In the genomic region with DNA sequence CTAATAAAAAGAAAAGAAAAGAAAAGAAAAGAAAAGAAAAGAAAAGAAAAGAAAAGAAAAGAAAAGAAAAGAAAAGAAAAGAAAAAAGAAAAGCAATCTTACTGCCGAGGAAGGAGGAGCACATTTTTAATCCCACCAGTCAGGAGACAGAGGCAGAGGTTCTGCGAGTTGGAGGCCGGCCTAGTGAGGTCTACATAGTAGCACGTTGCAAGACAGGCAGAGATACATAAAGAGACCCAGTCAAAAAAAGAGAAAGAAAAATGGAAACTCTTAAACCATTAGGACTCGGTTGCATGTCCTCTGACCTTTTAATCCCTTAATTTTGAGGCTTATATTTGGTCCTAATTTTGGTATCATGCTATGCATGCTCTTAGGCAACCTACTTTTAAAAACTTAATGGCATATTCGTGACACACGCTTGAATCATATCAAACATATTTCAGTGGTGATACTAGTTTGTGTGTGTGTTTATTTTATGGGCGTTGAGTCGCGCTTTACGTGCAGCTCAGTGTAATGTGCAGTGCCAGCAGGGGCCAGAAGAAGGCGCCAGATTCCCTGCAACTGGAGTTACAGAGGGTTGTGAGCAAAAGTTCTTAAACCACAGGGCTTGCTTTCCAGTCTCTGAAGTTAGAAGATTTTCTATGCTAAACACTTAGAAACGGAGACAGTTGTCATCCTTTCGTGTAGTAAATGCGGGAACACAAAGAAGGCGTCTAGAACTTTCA, we compare ENCODE assay signal across 8 mouse cellular contexts. TPM values are rescaled to one million over a fixed set of nuclear protein-coding genes. Genes with fewer than 3 reads are reported as not detected.
DNase-seq lines count a peak whose midpoint lies in the region; ATAC-seq and TF ChIP-seq lines count a peak whose summit lies in the region.

No protein-coding gene starts in this region.

- no peaks in the 10 kb centered on the region for H3K9me3 ChIP-seq in forebrain, embryonic 14.5 days (replicated peaks; ENCODE audit: control insufficient read depth, low read length)
- H3K9me3 ChIP-seq in neural tube, embryonic 15.5 days (replicated peaks) = no peaks in the 10 kb centered on the region

- peak; percentile 42; the same call in 1 of the 2 replicates for ATAC-seq in forebrain, embryonic 14.5 days
- peak; percentile 37; the same call in 1 of the 2 replicates for ATAC-seq in neural tube, embryonic 15.5 days (ENCODE audit: low FRiP score)

- no peaks in the 10 kb centered on the region for H3K4me1 ChIP-seq in forebrain, embryonic 14.5 days (ENCODE audit: control insufficient read depth, insufficient read depth, low read length)
- H3K4me1 ChIP-seq in lung, adult 2 months (ENCODE audit: control insufficient read depth, insufficient read depth, low read length) = no peaks in the 10 kb centered on the region
- H3K4me1 ChIP-seq in neural tube, embryonic 15.5 days = peaks cover 10% of the 10 kb centered on the region; the same call in 1 of the 2 replicates

- H3K4me2 ChIP-seq in forebrain, embryonic 14.5 days (ENCODE audit: low read length) = peak overlapping the region; percentile 75
- H3K4me2 ChIP-seq in neural tube, embryonic 15.5 days = peak overlapping the region; percentile 81

- H3K9ac ChIP-seq in forebrain, embryonic 14.5 days (ENCODE audit: low read length) = no peak overlapping the region
- no peak overlapping the region for H3K9ac ChIP-seq in neural tube, embryonic 15.5 days (replicated peaks)

- 9% methylated on average over 16 of the region's 16 CpGs for WGBS in forebrain, embryonic 14.5 days
- 10% methylated on average over 16 of the region's 16 CpGs for WGBS in lung, adult 2 months
- WGBS in neural tube, embryonic 15.5 days = 13% methylated on average over 16 of the region's 16 CpGs

- DNase-seq in ES-CJ7 (ENCODE audit: low read depth, low spot score) = peak; percentile 82
- peak; percentile 65 for DNase-seq in cerebellum, adult 11-12 months
- peak; percentile 67 for DNase-seq in forebrain, embryonic 14.5 days (ENCODE audit: low spot score)
- peak; percentile 78 to 88 for DNase-seq in heart, postnatal 14 days
- DNase-seq in kidney, postnatal 4 days = peak; percentile 92 to 94
- peak; percentile 83 for DNase-seq in lung, adult 2 months
- DNase-seq in thymus, postnatal 0 days (ENCODE audit: low spot score) = peak; percentile 89

- peak overlapping the region; percentile 57 for H3K4me3 ChIP-seq in forebrain, embryonic 14.5 days (ENCODE audit: low read depth, low read length)
- H3K4me3 ChIP-seq in lung, adult 2 months (replicated peaks; ENCODE audit: extremely low read depth, low read depth, low read length) = peak overlapping the region; percentile 48
- H3K4me3 ChIP-seq in neural tube, embryonic 15.5 days (replicated peaks) = peak overlapping the region; percentile 69

- H3K36me3 ChIP-seq in forebrain, embryonic 14.5 days (ENCODE audit: control insufficient read depth, insufficient read depth, low read length) = peaks cover 7% of the 10 kb centered on the region; the same call in 1 of the 2 replicates
- H3K36me3 ChIP-seq in neural tube, embryonic 15.5 days = peaks cover under 1% of the 10 kb centered on the region

- no peak overlapping the region for H3K27ac ChIP-seq in forebrain, embryonic 14.5 days (ENCODE audit: low read depth, low read length)
- H3K27ac ChIP-seq in neural tube, embryonic 15.5 days (replicated peaks) = no peak overlapping the region

- no peaks in the 10 kb centered on the region for H3K27me3 ChIP-seq in forebrain, embryonic 14.5 days (replicated peaks; ENCODE audit: control insufficient read depth, insufficient read depth, low read length)
- H3K27me3 ChIP-seq in neural tube, embryonic 15.5 days (replicated peaks) = peaks cover 5% of the 10 kb centered on the region

- no peak for TF ChIP-seq POLR2A in lung, adult 2 months (IDR thresholded peaks at IDR 0.05; ENCODE audit: borderline replicate concordance, extremely low read depth, low read depth, low read length)

- intact Hi-C loops in heart, postnatal 14 days (cut with DNase I) = loop anchor here (5.0 kb wide), 2 partner anchors 94 to 144 kb away; a partner anchor contains a TSS

- peak; percentile 87 for TF ChIP-seq CTCF in lung, adult 2 months (IDR thresholded peaks at IDR 0.05; ENCODE audit: insufficient read depth, low read length)

RNA-seq across cellular contexts. Expression of a gene that starts 18.9 kb away (rescaled TPM):
- 77.5 and 81.8 TPM in 2 replicates for polyA plus RNA-seq in forebrain, embryonic 14.5 days (2014; fragmentation: Nextera tagmentation; extraction: Ambion mirVana)
- 10 to 100 TPM; 17.5 to 21.4 TPM for total RNA-seq in heart, postnatal 14 days (2021)
- polyA plus RNA-seq in lung, adult 2 months (2012; rRNA removed) = 20.1 and 21.6 TPM in 2 replicates
- polyA plus RNA-seq in neural tube, embryonic 15.5 days (2015; fragmentation: Nextera tagmentation; extraction: Ambion mirVana) = 76.5 and 85.4 TPM in 2 replicates
- polyA plus RNA-seq in thymus, postnatal 0 days (2015; fragmentation: Nextera tagmentation; extraction: Ambion mirVana) = 111 and 114 TPM in 2 replicates

RNA-seq across cellular contexts. Expression of a gene that starts 28.0 kb away (rescaled TPM):
- polyA plus RNA-seq in forebrain, embryonic 14.5 days (2014; fragmentation: Nextera tagmentation; extraction: Ambion mirVana) = 1.0 and 1.6 TPM in 2 replicates
- 1 to 10 TPM; 1.3 to 3.4 TPM for total RNA-seq in heart, postnatal 14 days (2021)
- polyA plus RNA-seq in lung, adult 2 months (2012; rRNA removed) = 14.6 and 24.7 TPM in 2 replicates
- 1.5 and 5.1 TPM in 2 replicates for polyA plus RNA-seq in neural tube, embryonic 15.5 days (2015; fragmentation: Nextera tagmentation; extraction: Ambion mirVana)
- 19.8 and 22.4 TPM in 2 replicates for polyA plus RNA-seq in thymus, postnatal 0 days (2015; fragmentation: Nextera tagmentation; extraction: Ambion mirVana)

RNA-seq across cellular contexts. Expression of a gene that starts 57.2 kb away (rescaled TPM):
- polyA plus RNA-seq in forebrain, embryonic 14.5 days (2014; fragmentation: Nextera tagmentation; extraction: Ambion mirVana) = 83.5 and 92.4 TPM in 2 replicates
- total RNA-seq in heart, postnatal 14 days (2021) = 10 to 100 TPM; 58.1 to 66.6 TPM
- polyA plus RNA-seq in lung, adult 2 months (2012; rRNA removed) = 14.4 and 19.2 TPM in 2 replicates
- 70.3 and 129 TPM in 2 replicates for polyA plus RNA-seq in neural tube, embryonic 15.5 days (2015; fragmentation: Nextera tagmentation; extraction: Ambion mirVana)
- polyA plus RNA-seq in thymus, postnatal 0 days (2015; fragmentation: Nextera tagmentation; extraction: Ambion mirVana) = 356 and 374 TPM in 2 replicates
